Mouse (Mus musculus) heart, embryonic 14.5 days (tissue): ENCODE results near the gene M1ap. TPM values are rescaled to one million over a fixed set of nuclear protein-coding genes. Genes with fewer than 3 reads are reported as not detected.

Source experiments
- ATAC-seq: fragments of 200-750 bp; cut with Nextera tagmentation; 2 replicates; pipeline ENCODE4 v1.8.0; 2017; ENCODE audit warnings: low read depth, moderate TSS enrichment; ENCODE audit not compliant: insufficient number of reproducible peaks, insufficient read depth, low FRiP score
- H3K27ac ChIP-seq, 2 experiments: fragments of 200-500 bp in 1 of 2; fragments of 300-500 bp in 1 of 2; sonication (generic) in 1 of 2; replicated peaks in 1 of 2; 2 replicates each; pipeline ENCODE4 v1.5.1; 2012 to 2014; ENCODE audit warnings: low read depth in 2 of 2, low read length in 2 of 2, control low read depth in 1 of 2, mild to moderate bottlenecking in 1 of 2, mixed read lengths in 1 of 2; ENCODE audit not compliant: control insufficient read depth in 1 of 2, insufficient read depth in 1 of 2
- H3K27me3 ChIP-seq: fragments of 300-500 bp; sonication (generic); 2 replicates; pipeline ENCODE4 v1.6.1; 2014; ENCODE audit warnings: mild to moderate bottlenecking, low read length, control low read depth; ENCODE audit not compliant: control insufficient read depth, insufficient read depth
- H3K36me3 ChIP-seq: fragments of 300-500 bp; sonication (generic); 2 replicates; pipeline ENCODE4 v1.6.1; 2014; ENCODE audit warnings: mild to moderate bottlenecking, control low read depth, low read length, mixed read lengths; ENCODE audit not compliant: control insufficient read depth, insufficient read depth
- H3K4me1 ChIP-seq, 2 experiments: fragments of 200-500 bp in 1 of 2; fragments of 300-500 bp in 1 of 2; sonication (generic) in 1 of 2; 2 replicates each; pipeline ENCODE4 v1.6.1; 2012 to 2014; ENCODE audit warnings: low read length in 2 of 2, control low read depth in 1 of 2, mixed read lengths in 1 of 2; ENCODE audit not compliant: control insufficient read depth in 2 of 2, insufficient read depth in 2 of 2
- H3K4me2 ChIP-seq: fragments of 300-500 bp; sonication (generic); 2 replicates; pipeline ENCODE4 v1.6.1; 2014; ENCODE audit warnings: mild to moderate bottlenecking, low read length
- H3K4me3 ChIP-seq, 2 experiments: fragments of 200-500 bp in 1 of 2; fragments of 300-500 bp in 1 of 2; sonication (generic) in 1 of 2; 2 replicates each; pipeline ENCODE4 v1.5.1; 2012 to 2014; ENCODE audit warnings: low read length in 2 of 2, mild to moderate bottlenecking in 2 of 2, control low read depth in 1 of 2, low read depth in 1 of 2, moderate library complexity in 1 of 2; ENCODE audit not compliant: control insufficient read depth in 1 of 2, insufficient read depth in 1 of 2
- H3K9ac ChIP-seq: fragments of 300-500 bp; sonication (generic); 2 replicates; pipeline ENCODE4 v1.6.1; 2014; ENCODE audit warnings: mild to moderate bottlenecking, low read length
- H3K9me3 ChIP-seq: fragments of 300-500 bp; sonication (generic); 2 replicates; pipeline ENCODE4 v1.6.1; 2016; ENCODE audit warnings: low read length, control low read depth; ENCODE audit not compliant: control insufficient read depth
- WGBS: fragments of 180-500 bp; shearing (Covaris S2); extraction: QIAGEN DNeasy Blood & Tissue Kit; methylation state at CpG from one replicate; pipeline ENCODE4 v1.1.7; 2014; 5-methylcytosine and 5-hydroxymethylcytosine counted together
- polyA plus RNA-seq: library from polyadenylated mRNA; unstranded; fragments of >200 nt; fragmentation: Nextera tagmentation; extraction: Ambion mirVana; gene quantifications from 2 replicates; pipeline ENCODE4 v1.2.1, GENCODE M21; 2014

The M1ap gene
- 0.35 and 1.4 TPM in 2 replicates for polyA plus RNA-seq

DNA sequence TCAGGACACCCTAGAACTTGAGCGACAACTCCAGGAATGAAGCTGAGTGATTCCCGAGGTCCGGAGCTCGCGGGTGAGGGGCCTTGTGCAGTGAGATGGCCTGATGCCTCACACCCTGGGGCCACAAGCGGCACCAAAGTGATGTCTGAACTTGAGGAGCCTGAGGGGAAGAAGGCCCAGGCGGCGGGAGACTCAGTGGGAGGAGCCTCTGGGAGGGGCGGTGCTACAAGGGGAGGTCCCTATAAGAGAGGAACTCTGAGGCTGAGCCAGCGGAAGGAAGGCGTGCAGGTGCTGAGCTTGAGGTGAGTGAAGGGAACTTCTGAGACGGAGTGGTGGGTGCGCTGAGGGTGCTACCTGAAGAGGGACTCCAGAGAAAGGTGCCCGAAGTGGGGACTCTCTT lies at the start of gene M1ap:
Gene M1ap (plus strand): TSS at position 252 of the 400 bp plus-strand sequence.
- Histone ChIP-seq H3K9me3 (no peaks in the 10 kb centered on the region), H3K36me3 (no peaks in the 10 kb centered on the region)

DNA sequence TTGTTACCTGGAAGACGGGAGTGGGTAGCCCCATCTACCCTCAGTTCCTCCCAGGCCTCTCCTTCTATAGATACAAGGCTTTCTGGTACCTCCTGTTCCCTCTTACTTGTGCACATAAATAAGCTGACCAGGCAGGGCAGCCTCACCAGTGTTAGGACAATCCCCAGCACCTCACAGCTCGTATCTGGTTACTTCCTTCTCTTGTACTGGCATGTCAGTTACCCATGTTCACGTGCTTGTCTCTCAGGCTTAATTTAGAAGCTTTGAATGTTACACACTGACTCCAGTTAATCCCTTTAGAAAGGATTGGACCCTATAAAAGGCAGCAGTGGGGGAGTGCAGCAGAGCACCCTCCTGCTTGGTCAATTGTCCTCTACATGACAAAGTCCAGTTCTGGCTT lies 49.4 kb upstream of the M1ap start:
- Histone ChIP-seq H3K36me3 (no peaks in the 10 kb centered on the region), H3K9me3 (no peaks in the 10 kb centered on the region), H3K27ac (peak overlapping the region; percentile 57 to 72), H3K9ac (no peak overlapping the region), H3K4me2 (no peak overlapping the region), H3K4me1 (peaks cover 17 to 22% of the 10 kb centered on the region in 2 experiments), H3K27me3 (no peaks in the 10 kb centered on the region), H3K4me3 (no peak overlapping the region)
- peak; percentile 47 for ATAC-seq
- WGBS, result 28% methylated on average over 3 of the region's 3 CpGs

More for the DNA sequence above, at the start of gene M1ap:
- 47% methylated on average over 14 of the region's 14 CpGs for WGBS
- H3K4me3 ChIP-seq, result no peak within 1 kb of the TSS
- no peak within 1 kb of the TSS for H3K27ac ChIP-seq
- H3K4me1 ChIP-seq, result no peaks in the 10 kb centered on the region
- no peak within 1 kb of the TSS for H3K9ac ChIP-seq
- H3K4me2 ChIP-seq, result no peak within 1 kb of the TSS
- H3K27me3 ChIP-seq, result no peaks in the 10 kb centered on the region
- no peak for ATAC-seq

DNA sequence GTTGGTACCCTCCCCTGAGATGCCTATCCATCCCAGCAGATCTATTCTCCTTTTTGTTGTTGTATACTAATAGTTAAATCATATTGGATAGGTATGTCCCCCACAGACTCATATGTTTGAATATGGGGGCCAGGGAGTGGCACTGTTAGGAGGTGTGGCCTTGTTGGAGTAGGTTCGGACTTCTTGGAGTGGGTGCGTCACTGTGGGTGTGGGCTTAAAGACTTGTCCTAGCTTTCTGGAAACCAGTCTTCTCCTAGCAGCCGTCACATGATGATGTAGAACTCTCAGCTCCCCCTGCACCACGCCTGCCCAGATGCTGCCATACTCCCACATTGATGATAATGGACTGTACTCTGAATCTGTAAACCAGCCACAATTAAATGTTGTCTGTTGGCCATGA lies 48.5 kb upstream of the M1ap start:
- Histone ChIP-seq H3K36me3 (no peaks in the 10 kb centered on the region), H3K4me3 (no peak overlapping the region), H3K27me3 (no peaks in the 10 kb centered on the region), H3K9me3 (no peaks in the 10 kb centered on the region), H3K9ac (no peak overlapping the region), H3K4me2 (no peak overlapping the region), H3K4me1 (peaks cover 17 to 22% of the 10 kb centered on the region in 2 experiments), H3K27ac (no peak overlapping the region; a peak in 1 of 4 replicates)
- no peak for ATAC-seq
- WGBS, result 59% methylated on average over 4 of the region's 4 CpGs

DNA sequence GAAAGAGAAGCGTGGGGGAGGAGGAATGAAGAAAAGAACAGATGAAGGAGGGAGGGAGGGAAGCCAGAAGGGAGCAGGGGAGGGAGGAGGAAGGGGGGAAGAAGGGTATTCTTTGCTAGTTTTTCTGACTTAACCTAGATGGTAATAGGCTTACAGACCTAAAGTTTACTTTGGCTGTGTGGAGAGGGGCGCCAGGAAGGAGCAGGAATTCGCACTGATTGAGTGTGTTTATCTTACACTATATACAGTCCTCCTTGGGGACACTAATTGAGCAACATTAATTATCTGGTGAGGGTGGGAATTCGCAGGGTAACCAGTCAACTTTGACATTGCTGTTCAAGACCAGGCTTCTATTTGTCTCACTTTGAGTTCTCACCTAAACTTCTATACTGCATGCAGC lies 48.0 kb upstream of the M1ap start:
- Histone ChIP-seq H3K27ac (no peak overlapping the region), H3K4me3 (no peak overlapping the region)
- no peak for ATAC-seq

DNA sequence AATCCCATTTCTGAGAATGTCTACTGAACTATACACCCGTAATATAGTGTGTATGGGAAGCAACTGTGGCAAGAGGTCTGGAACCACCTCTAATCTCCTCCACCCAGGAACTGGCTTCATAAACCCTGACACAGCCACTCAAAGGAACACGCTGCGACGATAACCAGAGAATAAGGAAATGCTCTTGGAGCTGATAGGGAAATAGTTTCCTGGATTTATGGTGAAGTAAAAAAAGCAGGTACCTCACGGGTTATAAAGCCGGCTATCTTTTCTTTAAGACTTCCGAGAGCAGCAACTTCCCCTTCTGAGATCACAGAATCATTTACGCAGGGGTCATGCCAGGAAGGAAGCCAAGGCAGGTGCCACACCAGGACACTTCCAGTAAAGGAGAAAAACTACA lies 44.1 kb upstream of the M1ap start:
- Histone ChIP-seq H3K9me3 (no peaks in the 10 kb centered on the region), H3K27me3 (no peaks in the 10 kb centered on the region), H3K4me1 (peaks cover 8 to 14% of the 10 kb centered on the region in 2 experiments), H3K9ac (no peak overlapping the region), H3K4me3 (no peak overlapping the region), H3K4me2 (no peak overlapping the region), H3K36me3 (no peaks in the 10 kb centered on the region), H3K27ac (no peak overlapping the region)
- 17% methylated on average over 8 of the region's 8 CpGs for WGBS
- no peak for ATAC-seq

More for the DNA sequence above, 48.0 kb upstream of the M1ap start:
- H3K4me1 ChIP-seq, result peaks cover 17 to 22% of the 10 kb centered on the region in 2 experiments
- no peaks in the 10 kb centered on the region for H3K27me3 ChIP-seq
- 39% methylated on average over 4 of the region's 4 CpGs for WGBS
- no peaks in the 10 kb centered on the region for H3K36me3 ChIP-seq
- H3K9me3 ChIP-seq, result no peaks in the 10 kb centered on the region
- no peak overlapping the region for H3K4me2 ChIP-seq
- H3K9ac ChIP-seq, result no peak overlapping the region

DNA sequence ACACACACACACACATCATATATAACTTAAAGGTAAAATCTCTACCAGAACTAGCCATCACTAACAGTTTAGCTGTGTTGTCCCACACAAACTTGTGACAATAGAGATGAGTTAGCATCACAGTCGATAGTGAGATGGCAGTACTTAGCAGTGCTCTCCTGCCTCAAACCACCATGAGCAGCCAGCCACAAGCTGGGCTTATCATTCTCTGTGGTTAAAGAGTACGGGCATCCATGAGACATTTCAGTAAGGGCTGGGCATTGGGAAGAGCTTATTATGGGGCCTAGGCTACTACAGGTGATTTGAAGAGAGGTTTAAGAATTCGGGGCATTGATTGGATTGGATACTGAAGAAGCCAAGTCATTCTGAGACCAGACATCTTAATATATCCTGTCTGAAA lies 39.7 kb upstream of the M1ap start:
- Histone ChIP-seq H3K9ac (no peak overlapping the region), H3K36me3 (no peaks in the 10 kb centered on the region), H3K4me1 (no peaks in the 10 kb centered on the region; a peak in 1 of 4 replicates)

DNA sequence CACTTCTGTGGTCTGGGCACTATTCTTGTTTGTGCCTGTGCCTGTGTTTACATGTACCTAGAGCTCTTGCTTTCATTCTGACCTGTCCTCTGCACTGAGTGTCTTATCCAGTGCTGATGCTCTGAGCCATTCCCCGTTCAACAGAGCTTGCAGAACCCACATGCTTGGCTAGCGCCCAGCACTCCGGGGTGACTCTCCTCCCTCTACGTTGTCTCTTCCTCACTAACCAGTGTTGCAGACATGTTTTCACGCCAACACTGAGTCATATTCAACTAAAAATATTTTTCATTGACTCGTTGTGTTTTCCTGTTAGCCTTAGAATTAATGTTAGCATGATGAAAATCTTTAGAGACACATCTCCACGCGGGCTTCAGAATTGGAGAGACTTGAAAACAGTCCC lies 38.7 kb upstream of the M1ap start:
- no peaks in the 10 kb centered on the region for H3K9me3 ChIP-seq
- no peak overlapping the region for H3K4me2 ChIP-seq
- no peaks in the 10 kb centered on the region; a peak in 1 of 4 replicates for H3K4me1 ChIP-seq
- H3K36me3 ChIP-seq, result no peaks in the 10 kb centered on the region
- H3K4me3 ChIP-seq, result no peak overlapping the region
- no peak overlapping the region for H3K9ac ChIP-seq
- WGBS, result 62% methylated on average over 8 of the region's 8 CpGs
- no peak for ATAC-seq
- H3K27me3 ChIP-seq, result no peaks in the 10 kb centered on the region
- H3K27ac ChIP-seq, result no peak overlapping the region

More for the DNA sequence above, 39.7 kb upstream of the M1ap start:
- ATAC-seq, result no peak
- no peak overlapping the region for H3K27ac ChIP-seq
- H3K4me3 ChIP-seq, result no peak overlapping the region
- no peak overlapping the region for H3K4me2 ChIP-seq
- no peaks in the 10 kb centered on the region for H3K9me3 ChIP-seq
- 79% methylated on average over 3 of the region's 3 CpGs for WGBS
- no peaks in the 10 kb centered on the region for H3K27me3 ChIP-seq

DNA sequence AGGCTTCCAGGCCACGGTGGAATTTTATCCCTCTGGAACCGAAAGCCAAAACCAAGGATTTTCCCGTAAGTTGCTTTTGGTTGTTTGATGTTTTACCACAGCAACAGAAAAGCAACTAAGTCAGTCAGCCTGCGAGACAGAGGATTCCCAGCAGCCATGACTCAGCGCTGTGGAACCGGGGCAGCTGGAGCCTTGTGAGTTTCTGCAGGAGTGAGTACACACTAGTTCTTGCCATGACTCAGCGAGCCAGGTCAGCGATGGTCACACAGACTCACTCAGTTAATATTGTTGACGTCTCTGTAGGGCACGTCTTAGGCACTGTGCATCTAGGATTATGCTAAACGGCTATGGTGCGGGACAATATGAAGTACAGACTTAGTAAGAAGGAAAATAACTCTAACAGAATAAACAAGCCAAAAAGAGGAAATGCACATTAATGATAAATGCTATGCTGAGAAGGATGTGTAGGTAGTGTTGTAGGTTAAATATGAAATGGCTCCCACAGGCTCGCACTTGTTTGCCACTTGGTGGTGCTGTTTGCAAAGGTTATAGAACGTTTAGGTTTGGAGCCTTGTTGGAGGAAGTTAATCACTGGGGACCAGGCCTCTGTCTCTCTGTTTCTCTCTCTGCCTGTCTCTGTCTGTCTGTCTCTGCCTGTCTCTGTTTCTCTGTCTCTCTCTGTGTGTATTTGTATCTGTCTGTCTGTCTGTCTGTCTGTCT lies 37.4 kb upstream of the M1ap start:
- no peaks in the 10 kb centered on the region for H3K36me3 ChIP-seq
- no peak overlapping the region for H3K4me2 ChIP-seq
- no peak overlapping the region for H3K27ac ChIP-seq
- H3K27me3 ChIP-seq, result no peaks in the 10 kb centered on the region
- WGBS, result 54% methylated on average over 14 of the region's 14 CpGs
- no peaks in the 10 kb centered on the region; a peak in 1 of 4 replicates for H3K4me1 ChIP-seq
- H3K9me3 ChIP-seq, result no peaks in the 10 kb centered on the region
- ATAC-seq, result no peak
- no peak overlapping the region for H3K9ac ChIP-seq
- H3K4me3 ChIP-seq, result no peak overlapping the region
